Mouse (Mus musculus): ENCODE data around the gene Ddah1. TPM values are rescaled to one million over a fixed set of nuclear protein-coding genes. Genes with fewer than 3 reads are reported as not detected.
"Not testable (repeated sequence)": the region's sequence is repeated elsewhere in the genome, so short reads cannot be mapped to it uniquely, and the experiment has no call there.

The Ddah1 gene
- polyA plus RNA-seq, 1 experiment from 2014 or later: 3.2 TPM

GRCm38 (mm10) chr3:145862521-145862920, 104.0 kb downstream of the Ddah1 start:
- DNase-seq (ENCODE audit: low spot score): no peak

- DNase-seq (ENCODE audit: low spot score): no peak
Observed at GRCm38 (mm10) chr3:145864033-145864712, 105.7 kb downstream of the Ddah1 start.

- DNase-seq (ENCODE audit: low spot score): no peak
Observed at GRCm38 (mm10) chr3:145864713-145865233, 106.3 kb downstream of the Ddah1 start.

GRCm38 (mm10) chr3:145872680-145873079, 114.2 kb downstream of the Ddah1 start:
- no peak for DNase-seq (ENCODE audit: low spot score)

- DNase-seq (ENCODE audit: low spot score): no peak
Observed at GRCm38 (mm10) chr3:145873271-145873670, 114.8 kb downstream of the Ddah1 start.

- DNase-seq (ENCODE audit: low spot score): no peak
Observed at GRCm38 (mm10) chr3:145874126-145874525, 115.7 kb downstream of the Ddah1 start.

GRCm38 (mm10) chr3:145876120-145876519, 117.6 kb downstream of the Ddah1 start:
- no peak for DNase-seq (ENCODE audit: low spot score)

- DNase-seq (ENCODE audit: low spot score): not testable (repeated sequence)
Observed at GRCm38 (mm10) chr3:145878867-145879266, 120.4 kb downstream of the Ddah1 start.

- DNase-seq (ENCODE audit: low spot score): no peak
Observed at GRCm38 (mm10) chr3:145880335-145880734, 121.9 kb downstream of the Ddah1 start.

- DNase-seq (ENCODE audit: low spot score): no peak
Observed at GRCm38 (mm10) chr3:145882076-145882874, 123.8 kb downstream of the Ddah1 start.

- no peak for DNase-seq (ENCODE audit: low spot score)
Observed at GRCm38 (mm10) chr3:145883233-145883632, 124.8 kb downstream of the Ddah1 start.

GRCm38 (mm10) chr3:145885376-145885775, 126.9 kb downstream of the Ddah1 start:
- no peak for DNase-seq (ENCODE audit: low spot score)

- DNase-seq (ENCODE audit: low spot score): no peak
Observed at GRCm38 (mm10) chr3:145885851-145886464, 127.5 kb downstream of the Ddah1 start.

GRCm38 (mm10) chr3:145887430-145887971, 129.0 kb downstream of the Ddah1 start:
- DNase-seq (ENCODE audit: low spot score): no peak

- no peak for DNase-seq (ENCODE audit: low spot score)
Observed at GRCm38 (mm10) chr3:145890346-145891132, 132.1 kb downstream of the Ddah1 start.

GRCm38 (mm10) chr3:145892451-145892850, 134.0 kb downstream of the Ddah1 start:
- no peak for DNase-seq (ENCODE audit: low spot score)

- no peak for DNase-seq (ENCODE audit: low spot score)
Observed at GRCm38 (mm10) chr3:145894131-145894530, 135.7 kb downstream of the Ddah1 start.

GRCm38 (mm10) chr3:145897749-145898148, 139.3 kb downstream of the Ddah1 start:
- DNase-seq (ENCODE audit: low spot score): no peak

GRCm38 (mm10) chr3:145899832-145900231, 141.4 kb downstream of the Ddah1 start:
- no peak for DNase-seq (ENCODE audit: low spot score)

GRCm38 (mm10) chr3:145903530-145903929, 145.1 kb downstream of the Ddah1 start:
- DNase-seq (ENCODE audit: low spot score): no peak

All from thymus, postnatal 0 days (tissue).